Mouse (Mus musculus) adrenal gland, postnatal 36 days (tissue): ENCODE measurements around the gene Tpbgl. TPM values are rescaled to one million over a fixed set of nuclear protein-coding genes. Genes with fewer than 3 reads are reported as not detected.

Source experiments
- DNase-seq, 2 experiments: peaks; one replicate each; pipeline ENCODE4 v3.0.0; 2021; ENCODE audit warnings: mixed read lengths in 1 of 2
- long read RNA-seq, 2 experiments: library from polyadenylated mRNA; stranded (forward); transcript quantifications; one replicate each; pipeline ENCODE4 v2.0.0; 2021; ENCODE audit warnings: borderline sequencing depth in 2 of 2
- total RNA-seq, 2 experiments: library from RNA; stranded (reverse); gene quantifications; 2 replicates each; pipeline ENCODE4 v1.2.3; 2021

The Tpbgl gene
- 10 to 100 TPM; 14.9 to 18.5 TPM for total RNA-seq
- long read RNA-seq, experiment 1, transcript Tpbgl-201 (1 exons, 3,022 nt) = major isoform, 16 of 17 reads
- long read RNA-seq, experiment 1, partial matches to known transcripts = 0 of 17 reads
- long read RNA-seq, experiment 1, other reads (novel, unspliced or antisense) = 1 of 17 reads
- long read RNA-seq, experiment 2, transcript Tpbgl-201 (1 exons, 3,022 nt) = major isoform, 11 of 11 reads
- long read RNA-seq, experiment 2, partial matches to known transcripts = 0 of 11 reads
- long read RNA-seq, experiment 2, other reads (novel, unspliced or antisense) = 0 of 11 reads

DNA sequence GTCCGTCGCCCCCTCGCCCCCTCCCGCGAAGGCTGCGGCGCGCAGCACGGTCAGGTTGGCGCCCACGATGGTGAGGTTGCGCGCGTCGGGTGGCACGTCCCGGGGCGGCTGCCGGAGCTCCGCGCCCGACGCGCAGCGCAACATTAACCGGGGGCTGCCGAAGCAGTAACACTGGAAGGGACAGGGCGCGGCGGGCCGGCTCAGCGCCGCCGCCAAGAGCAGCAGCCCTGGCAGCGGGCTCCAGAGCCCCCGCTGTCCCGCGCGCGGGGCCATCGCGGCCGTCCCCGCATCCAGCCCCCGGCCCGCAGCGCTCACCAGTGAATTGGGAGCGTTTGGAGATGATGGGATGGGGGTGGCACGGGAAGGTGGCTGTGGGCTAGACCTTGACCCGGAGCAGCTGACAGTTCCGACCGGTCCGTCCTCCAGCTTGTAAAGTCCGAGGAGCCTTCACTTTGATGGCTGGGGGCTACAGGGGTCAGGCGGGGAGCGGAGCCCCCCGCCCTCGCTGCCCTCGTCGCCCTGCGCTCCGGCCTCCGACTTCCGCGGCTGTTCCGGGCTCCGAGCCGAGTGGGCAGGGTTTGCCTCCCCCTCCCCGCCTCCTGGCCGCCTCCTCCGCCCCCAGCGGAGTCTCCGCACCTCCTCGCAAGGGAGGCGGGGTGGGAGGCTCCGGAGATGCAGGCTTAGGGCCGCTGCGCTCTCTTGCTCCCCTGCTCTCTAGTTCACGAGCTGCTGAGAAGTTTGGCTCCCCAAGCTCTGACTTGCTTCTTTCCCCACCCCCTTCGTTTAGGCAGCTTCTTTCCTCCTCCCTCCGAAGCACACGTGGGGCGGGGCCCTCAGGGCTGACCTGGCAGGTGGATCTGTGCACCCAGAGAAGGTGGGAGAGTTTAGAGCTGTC lies at the start of gene Tpbgl:
Gene Tpbgl, minus strand, starts transcription at position 728 of the 895 bp plus-strand sequence.
- DNase-seq = peak; percentile 87 to 89

DNA sequence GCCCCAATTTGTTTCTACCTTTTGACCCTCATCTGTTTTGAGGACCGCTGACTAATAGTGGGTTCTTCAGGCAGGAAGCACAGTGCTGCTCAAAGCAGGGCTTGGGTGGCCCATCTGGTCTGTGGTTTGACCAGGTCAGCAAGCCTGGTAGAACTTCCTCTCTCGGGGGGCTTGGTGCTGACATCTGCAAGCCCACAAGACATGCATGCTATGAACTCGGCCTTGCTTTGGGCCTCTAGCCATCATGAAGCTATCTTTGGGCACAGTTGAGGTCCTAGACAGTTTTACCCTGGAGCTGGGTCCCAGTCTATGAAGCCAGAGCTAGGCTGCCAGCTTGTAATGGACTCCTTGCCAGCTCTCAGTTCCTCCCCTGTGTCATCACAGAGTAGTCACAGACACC lies 48.0 kb upstream of the Tpbgl start:
- peak in 1 of 2 experiments; percentile 22 for DNase-seq

DNA sequence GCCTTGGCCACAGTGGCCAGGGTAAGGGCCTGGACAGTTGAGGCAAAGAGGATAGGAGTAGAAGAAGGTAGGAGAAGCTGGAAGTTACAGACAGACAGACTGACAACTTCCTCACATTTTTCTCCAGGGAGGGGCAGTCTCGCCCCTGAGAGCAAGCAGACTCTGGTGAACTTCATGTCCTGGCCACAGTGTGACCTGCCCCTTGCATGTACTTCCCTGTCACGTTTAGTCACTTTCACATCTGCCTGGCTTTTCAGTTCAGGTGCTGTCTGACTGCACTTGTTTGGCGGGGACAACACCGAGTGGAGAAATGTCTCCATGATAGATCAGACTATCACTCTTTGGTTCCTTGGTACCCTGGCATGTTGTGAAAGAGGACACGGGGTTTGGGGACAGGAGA lies 47.3 kb upstream of the Tpbgl start:
- DNase-seq = no peak

DNA sequence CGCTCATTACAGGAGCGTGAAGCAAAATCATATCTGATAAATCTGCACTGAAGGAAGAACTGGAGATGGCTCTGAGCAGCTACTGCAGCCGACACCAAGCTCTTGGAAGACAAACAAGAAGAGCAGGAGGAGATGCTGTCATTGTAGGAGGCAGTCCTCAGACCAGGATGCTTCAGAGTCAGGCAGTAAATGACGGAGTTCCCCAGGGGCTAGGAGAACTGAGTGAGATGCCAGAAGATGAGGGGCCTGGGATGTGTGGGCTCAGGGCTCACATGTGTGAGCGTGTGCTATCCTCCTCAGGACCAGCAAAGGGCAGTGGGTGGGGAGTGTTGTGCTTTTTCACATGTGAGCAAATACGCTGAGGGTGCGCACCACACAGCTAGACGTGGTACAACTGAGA lies 46.3 kb upstream of the Tpbgl start:
- no peak for DNase-seq

DNA sequence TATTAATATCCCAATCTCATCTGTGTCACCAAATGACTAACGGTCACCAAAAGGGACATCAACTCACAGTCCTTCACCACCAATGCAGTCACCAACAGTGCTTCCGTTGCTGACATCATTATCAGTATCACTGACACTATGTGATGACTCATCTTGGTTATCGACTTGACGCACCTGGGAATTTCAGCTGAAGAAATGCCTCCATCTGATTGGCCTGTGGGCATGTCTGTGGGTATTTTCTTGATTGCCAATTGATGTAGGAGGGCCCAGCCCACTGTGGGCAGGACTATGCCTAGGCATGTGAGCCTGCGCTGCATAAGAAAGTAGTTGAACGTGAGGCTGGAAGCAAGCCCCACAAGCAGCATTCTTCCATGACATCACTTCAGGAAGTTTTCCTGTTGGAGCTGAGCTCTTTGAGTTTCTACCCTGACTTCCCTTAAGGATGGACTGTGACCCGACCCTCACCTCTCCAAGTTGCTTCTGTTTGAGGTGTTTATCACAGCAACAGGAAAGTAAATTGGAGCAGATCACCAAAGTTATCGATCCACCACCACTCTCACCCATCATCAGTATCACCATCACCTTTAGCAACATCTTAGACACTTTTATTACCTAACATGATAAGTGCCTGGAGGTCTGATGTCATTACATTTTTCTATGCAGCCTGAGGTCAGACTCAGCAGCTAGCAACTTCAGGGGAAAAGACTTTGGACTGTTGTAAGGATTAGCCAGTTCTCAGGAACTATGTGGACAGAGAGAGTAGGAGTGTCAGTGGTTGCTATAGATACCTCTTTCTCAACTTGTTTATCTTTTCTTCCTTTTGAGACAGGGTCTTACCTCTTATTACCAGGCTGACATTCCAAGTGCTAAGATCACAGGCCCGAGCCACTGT lies 44.9 kb upstream of the Tpbgl start:
- DNase-seq = no peak

DNA sequence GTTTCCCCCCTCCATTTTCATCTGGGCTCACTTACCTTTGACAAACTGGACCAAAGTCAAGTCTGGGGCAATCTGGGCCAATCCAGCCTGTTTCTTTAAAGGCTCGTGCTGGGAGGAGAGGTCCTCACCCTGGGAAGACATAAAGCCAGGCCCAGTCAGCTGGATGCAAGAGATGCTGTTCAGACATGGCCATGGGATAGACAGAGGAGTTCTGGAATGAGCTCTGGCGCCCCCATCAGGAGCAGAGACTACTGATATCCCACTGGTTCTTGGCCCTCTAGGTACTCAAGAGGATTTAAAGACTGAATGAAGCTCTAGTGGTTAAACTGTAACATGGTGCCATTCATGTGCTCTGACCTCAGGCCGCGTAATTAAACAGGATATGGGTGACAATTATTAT lies 44.0 kb upstream of the Tpbgl start:
- no peak for DNase-seq

DNA sequence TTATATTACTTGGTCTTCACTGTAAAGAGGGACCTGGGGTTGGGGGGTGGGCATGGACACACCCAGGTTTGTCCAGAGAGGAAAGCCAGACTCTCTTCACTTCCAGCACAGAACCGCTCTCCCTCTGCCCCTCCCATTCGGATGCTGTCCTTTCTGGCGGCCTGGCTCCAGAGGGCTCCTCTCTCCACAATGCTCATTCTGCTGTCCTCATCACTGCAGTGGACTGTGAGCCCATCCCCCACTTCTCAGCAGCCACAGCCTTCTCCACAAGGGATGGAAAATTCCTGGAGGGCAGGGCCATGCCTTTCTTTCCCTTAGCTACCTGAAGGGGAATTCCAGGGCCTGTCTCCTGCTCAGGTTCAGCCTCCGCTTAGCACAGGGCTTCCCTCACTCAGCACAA lies 41.9 kb upstream of the Tpbgl start:
- DNase-seq = peak; percentile 78 to 83

DNA sequence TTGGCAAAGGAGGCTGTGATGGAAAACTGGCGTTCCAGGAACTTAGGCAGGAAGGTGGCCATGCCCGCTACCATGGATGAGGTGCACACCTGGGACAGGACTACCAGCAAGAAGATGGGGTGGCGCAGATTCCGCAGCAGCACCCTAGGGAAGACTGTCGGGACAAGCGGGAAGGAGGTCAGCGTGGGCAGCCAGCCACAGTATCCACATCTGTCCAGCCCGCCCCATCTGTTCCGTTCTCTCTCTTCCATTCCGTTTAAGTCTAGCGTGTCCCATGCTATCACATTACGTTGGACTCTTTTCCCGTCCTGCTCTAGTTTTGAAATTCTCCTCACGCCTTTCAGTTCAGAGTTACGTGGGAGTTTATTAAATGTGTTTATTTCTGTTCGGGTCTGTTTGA lies 40.2 kb upstream of the Tpbgl start:
- DNase-seq = no peak

DNA sequence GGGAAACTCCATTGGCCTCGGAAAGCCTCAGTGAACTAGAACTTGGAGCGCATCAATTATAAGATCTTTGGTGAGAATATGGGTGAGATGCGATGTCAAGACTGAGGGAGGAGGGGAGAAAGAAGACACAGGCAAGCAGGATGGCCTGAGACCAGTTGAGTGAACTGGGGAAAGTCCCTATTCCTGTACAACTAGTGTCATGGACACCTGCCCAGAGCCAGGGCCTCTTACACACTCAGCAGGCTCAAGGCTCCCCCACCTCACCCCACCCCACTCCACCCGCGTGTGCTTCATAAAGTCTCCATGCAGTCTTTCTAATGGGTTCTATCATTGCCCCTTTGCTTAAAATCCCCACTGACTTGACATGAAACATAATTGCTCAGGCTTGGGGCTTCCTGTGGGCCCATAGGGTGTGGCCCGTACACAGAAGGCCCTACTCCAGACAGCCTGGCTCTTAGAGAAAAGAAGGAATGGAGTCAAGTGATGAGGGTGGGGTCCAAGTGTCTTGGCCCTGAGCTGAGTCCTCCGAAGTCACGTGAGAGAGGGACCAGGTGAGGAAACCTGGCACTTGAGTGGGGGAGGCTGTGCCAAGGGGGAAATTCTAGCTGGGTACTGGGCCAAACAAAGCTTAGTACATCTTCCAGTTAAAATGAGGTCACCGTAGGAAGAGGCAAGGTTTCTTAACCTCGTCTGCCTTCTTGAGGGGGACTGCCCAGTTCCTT lies 39.0 kb upstream of the Tpbgl start:
- no peak for DNase-seq

DNA sequence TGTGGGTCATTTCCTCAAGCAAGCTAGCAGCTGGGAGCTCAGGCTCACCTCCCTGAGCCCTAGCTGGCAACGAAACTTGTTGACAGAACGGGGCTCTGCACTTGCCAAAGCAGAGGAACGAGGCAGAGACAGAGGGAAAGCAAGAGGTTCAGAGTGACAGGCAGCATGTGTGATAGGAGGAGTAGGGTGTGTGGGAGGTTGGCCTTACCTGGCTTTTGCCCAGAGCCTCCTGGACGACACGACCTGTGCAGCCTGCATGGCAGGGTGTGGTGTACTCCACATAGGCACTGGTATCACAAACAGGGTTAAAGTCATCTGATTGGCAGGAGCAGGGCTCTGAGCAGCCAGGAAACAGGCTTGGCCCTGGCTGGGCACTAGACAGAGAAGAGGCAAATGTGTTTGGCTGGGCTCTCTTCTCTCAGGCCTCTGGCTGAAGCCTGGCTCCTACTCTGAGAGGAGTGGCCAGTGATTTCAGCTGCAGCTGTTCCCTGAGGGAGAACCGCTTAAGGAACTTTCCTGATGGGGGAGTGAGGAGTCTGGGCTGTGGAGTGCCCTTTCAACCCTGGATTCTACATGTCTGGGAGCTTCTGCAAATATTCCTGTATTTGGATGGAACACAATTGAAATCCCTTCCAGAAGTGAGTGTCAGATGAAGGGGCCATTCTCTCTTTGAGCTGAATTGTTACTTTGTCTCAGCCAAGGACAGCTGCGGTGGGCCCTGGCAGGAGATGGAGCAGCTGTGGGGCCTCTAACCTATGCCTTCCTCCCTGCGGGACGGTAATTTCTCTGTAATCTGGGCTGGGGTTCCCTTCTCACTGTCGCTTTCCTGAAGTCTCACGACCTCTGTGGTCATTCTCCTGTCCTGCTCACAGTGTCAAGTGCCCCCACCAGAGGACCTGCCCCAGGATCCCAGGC lies 37.9 kb upstream of the Tpbgl start:
- DNase-seq = peak; percentile 27 to 59

DNA sequence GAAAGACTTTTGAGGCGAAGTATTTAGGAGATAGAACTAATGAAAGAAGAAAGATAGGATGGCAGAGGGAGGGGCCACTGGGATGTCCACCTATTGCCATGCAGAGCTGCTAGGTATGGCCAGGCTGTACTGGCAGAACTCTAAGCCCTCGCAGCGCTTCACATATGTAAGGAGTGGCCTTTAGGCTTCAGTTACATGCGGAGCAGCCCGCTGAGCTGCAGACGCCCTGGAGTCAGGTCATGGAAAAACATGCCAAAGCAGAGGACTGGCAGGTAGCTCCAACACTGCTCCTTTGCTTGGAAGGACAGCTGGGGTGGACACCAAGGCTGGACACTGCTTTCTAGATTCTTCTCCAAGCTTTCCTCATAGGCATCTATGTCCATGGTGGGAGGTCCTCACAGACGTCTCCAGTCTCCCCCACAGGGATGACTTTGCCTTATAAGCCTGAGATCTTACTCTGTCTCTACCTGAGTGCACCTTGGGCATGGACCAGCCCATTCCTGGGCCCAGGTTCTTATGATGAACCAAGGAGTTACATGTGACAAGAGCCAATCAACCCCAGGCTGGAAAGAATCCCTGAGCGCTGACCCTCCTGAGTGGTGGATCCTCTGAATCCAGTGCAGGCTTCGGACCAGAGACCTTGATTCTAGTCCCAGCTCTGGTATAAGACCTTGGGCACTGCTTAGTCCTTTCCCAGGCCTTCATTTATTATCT lies 36.8 kb upstream of the Tpbgl start:
- DNase-seq = no peak

DNA sequence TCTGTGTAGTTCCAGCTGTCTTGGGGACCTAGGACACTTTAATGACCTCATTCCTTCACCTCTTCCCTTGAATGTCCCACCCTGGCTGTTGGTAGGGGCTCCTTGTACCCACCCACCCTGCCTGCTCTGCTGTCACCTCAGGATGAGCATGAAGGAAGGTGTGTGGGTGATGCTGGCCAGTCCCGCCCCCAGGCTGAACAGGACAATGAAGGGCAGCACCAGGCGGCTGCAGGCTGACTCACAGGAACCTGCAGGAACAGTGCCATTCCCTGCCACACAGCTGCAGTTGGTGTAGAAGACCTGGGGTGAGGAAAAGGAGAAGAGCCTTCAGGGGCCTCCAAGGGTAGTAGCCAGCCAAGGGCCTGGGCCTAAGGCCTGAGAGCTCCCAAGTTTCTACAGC lies 35.4 kb upstream of the Tpbgl start:
- no peak for DNase-seq

DNA sequence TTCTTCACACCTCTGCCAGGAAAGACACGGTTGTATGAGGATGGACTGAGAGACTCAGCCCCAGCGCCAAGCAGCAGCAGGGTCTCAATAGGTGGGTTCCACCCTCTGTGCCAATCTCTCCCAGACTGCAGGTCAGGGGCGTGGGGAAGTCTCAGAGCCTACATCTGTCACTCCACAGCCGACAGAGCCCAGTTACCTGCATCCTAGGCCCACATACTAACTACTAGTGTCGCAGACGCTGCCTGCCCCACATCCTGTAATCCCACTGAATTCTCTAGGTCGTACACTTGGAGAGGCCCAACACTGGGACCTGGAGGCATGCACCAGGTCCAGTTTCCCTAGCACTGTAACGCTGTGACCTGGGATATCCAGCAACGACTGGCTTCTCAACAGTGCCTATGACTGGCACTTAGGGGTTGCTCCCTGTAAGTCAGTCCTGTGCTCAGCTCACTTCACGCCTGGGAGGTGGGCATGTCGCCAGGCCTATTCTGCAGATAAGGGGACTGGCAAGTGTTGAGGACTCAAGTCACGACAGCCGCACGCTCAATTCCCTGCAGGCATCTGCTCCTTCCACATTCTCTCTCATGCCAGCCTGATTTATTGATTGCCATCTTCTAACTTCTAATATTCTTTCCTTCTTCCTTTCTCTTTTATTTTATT lies 34.8 kb upstream of the Tpbgl start:
- no peak for DNase-seq

DNA sequence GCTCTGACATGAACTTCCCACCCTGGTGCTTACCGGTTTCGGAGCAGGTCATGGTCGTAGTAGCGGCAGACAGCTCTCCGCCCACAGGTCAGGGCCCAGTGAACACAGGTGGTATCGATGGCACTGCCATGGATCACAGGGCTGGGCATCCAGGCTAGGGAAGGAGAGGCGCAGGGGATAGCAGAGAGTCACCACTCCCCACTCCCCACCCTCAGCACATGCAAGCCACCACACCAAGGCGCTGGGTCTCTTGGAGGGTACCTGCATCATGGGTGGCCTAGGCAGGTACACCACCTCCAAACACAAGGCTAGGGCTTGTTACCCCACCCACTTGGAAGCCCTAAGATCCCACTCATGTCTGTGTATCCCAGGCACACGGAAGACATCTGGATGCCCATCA lies 34.2 kb upstream of the Tpbgl start:
- DNase-seq = no peak

DNA sequence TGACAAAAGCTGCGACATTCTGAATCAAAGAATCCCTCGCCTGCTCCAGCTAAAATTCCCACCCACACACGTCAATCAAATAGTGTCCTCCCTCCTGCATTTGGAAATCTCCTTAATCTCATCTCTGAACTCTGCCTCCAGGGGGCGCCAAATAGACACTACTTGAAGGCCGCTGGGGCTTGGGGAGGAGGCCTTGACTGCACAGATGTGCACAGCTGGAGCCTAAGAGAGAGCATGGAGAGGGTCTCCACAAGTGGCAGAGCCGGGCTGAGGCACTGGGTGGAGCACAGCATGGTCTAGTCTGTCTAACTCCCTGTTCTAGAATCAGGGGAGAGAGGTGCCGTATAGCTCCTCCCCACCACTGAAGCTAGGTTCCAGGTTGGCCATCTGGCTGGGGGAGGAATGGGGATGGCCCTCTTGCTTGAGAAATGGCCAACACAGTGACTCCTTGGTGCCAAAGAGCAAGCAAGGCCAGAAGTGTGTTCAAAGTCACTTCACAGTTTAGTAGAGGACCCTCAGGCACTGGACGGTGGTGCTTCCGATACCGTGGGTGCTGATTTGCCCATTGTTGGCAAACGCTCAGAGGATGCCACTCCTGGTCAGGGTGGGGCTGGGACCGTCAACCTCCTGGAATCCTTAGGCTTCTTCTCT lies 32.6 kb upstream of the Tpbgl start:
- DNase-seq = peak; percentile 87 to 90

DNA sequence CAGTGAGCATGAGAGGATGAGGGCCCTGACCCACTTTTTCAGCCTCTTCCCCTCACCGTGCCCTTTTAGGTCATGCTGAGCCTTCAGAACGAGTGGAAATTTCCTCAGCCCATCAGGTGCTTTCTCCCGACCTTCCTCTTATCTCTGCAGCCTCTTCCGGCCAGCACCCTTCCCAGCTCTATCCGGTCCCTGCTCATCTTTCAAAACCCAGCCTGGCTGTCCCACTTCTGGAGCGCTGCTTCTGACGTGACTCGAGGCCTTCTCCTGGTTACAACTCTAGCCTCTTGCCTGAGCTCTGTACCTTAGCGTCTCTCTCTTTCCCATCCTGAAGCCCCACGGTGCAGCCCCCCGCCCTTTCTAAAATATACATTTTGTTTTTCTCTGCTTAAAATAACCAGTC lies 27.3 kb upstream of the Tpbgl start:
- peak; percentile 58 to 64 for DNase-seq

DNA sequence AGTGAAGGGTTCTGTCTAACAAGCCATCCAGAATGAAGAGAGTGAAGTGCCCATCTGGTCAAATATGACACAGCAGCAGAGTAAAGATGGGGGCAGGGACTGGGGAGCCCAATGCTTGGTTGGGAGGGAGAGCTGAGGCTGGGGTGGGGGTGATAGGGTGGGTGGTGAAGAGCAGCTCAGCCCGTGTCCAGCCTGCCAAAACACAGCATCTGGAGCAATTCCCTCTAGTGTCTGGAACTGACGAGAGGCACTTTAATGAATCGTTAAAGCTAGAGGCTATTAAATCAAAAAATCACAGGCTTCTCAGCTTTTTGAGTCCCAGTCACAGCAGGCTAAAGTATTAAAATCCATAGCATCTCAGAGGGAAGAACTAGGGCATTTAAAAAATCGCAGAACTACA lies 22.7 kb upstream of the Tpbgl start:
- DNase-seq = no peak

DNA sequence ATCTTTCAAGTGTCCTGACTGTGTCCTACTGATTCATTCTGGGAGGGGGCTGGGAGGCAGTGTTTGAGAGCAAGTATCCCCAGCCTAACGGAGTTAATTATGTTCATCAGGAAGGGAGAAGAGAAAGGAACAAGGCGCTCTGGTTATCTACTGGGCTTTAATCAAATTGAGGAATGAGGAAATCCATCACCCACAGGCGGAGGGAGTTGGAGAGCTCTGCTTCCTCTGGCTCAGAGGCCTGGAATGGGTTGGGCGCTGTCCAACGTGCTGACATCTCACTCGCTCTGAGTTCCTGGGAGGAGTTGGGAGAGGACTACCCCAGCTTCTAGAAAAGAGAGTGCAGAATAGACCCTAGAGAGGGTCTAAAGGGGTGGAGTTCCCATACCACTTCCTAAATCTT lies 21.7 kb upstream of the Tpbgl start:
- peak; percentile 80 to 85 for DNase-seq

DNA sequence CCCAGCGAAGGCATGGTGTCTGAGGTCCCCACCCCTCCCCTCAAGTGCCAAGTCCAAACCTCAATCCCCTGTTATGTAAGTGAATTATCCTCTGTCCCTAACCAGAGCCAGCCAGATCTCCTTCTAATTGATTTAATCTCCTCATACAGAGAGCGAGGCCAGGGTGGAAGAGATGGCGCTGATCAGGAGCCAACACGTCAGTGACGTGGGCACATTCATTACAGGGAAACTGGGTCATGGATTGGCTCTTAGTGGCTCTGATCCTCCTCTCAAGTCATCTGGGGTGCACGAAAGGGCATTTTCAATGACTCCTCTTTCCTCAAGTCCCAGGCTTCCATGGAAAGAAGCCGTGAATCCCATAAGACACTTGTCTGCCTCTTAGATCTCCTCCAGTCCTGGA lies 17.8 kb upstream of the Tpbgl start:
- DNase-seq = no peak
